Mouse (Mus musculus): Measurements from ENCODE around the gene Eng.

DNA sequence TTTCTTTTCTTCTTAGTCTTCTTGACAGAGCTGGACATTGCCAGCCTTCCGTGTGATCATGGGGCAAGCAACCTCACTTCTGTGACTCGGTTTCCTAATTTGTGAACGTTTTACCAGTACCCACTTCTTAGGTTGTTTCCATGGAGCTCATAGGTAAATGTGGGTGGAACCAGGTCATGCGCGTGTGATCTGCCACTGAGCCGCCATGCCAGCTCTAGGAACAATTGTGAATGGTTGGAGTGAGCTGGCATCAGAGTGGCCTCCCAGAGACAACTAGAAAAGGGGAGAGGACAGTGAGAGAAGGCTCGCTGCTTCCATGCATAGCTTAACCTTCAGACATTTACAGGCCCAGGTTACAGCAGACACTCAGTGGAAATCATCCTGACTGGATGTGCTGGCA, 21.8 kb downstream of the Eng start:
- TF ChIP-seq HCFC1 (IDR thresholded peaks at IDR 0.05; ENCODE audit: borderline replicate concordance, insufficient read depth, low read length) (no peak), ZC3H11A (IDR thresholded peaks at IDR 0.05; ENCODE audit: borderline replicate concordance, low read depth, low read length) (no peak), CHD2 (IDR thresholded peaks at IDR 0.05; ENCODE audit: low read depth, low read length) (no peak)

All from ES-E14 (cell line).